Mouse (Mus musculus): ENCODE measurements around the gene Pdzrn3.

Pdzrn3 gene

DNA sequence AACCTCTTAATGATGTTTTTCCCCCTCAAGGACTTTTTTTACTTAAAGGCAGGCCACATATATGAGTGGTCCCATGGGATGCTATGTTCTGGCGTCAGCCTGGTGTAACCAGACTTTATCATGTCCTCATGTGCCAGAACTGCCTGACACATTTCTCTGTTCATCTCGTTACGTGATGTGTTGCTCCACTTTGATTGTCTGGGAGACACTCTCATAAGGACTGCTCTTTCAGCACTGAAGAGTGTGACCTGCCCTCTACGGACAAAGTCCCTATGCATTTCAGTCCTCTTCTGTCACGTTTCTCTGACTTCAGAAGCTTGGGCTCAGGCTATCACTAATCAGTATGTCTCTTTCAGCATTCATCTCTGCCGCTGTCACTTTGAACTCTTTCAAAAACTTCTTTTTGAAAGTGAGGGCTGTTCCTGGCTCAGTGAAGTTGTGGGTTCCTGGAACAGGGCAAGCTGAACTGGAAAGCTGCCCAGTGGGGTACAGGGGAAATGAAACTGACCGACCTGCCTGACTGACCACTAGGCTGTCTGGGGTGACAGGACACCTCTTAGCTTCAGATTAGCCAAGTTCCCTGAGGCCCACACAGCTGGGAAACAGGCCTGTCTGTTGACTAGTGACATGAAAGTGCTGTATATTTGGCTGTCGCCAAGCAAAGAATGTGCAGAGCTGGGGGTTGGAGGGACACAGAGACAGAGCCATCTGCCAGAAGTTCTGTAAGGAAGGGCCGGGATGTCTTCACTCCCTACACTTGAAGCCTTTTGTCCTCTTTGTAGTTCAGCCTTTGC lies 10.7 kb downstream of the Pdzrn3 start:
- DNase-seq (ENCODE audit: low read depth): no peak

DNA sequence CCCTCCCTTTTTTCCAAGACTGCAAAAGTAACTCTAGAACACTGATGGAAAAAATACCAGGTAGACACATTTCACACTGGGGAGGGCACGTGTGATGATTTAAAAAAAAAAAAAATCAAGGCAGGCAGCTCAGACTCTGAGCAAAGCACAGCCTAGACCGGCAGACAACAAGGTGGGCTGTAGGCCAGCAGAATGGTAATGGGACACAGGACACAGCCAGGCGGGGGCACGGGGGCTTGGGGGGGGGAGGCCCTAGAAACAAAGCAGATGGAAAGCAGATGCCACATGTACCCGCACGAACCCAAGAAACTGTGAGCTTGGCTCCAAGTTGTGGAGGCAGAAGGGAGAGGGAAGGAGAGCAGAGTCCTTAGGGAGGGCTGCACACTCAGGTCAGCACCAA lies 11.9 kb downstream of the Pdzrn3 start:
- DNase-seq (ENCODE audit: low read depth): no peak

- DNase-seq (ENCODE audit: low read depth): no peak
These were observed 13.8 kb downstream of the Pdzrn3 start for GRCm38 (mm10) chr6:101363904-101364303.

DNA sequence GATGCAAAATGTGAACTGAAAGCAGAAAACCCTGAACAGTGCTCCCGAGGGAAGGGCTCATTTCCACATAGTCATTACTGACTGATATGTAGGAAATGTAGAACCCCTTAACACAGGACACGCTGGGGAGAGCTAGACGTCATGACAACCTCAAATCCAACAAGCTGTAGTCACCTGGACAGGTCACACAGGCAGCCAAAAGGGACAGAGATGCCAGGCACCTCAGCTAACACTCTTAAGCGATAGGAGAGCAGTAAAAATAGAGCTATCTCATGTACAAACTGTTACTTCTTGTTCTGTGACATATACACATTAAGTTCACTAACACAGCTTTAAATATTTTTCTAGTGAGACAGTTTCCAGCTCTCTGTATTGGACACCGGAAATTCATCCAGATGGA lies 15.0 kb downstream of the Pdzrn3 start:
- no peak for DNase-seq (ENCODE audit: low read depth)

GRCm38 (mm10) chr6:101362268-101362667 lies 15.4 kb downstream of the Pdzrn3 start:
- no peak for DNase-seq (ENCODE audit: low read depth)

- DNase-seq (ENCODE audit: low read depth): no peak
These were observed 17.4 kb downstream of the Pdzrn3 start for GRCm38 (mm10) chr6:101360211-101360737.

GRCm38 (mm10) chr6:101359646-101360045 lies 18.1 kb downstream of the Pdzrn3 start:
- DNase-seq (ENCODE audit: low read depth): no peak

DNA sequence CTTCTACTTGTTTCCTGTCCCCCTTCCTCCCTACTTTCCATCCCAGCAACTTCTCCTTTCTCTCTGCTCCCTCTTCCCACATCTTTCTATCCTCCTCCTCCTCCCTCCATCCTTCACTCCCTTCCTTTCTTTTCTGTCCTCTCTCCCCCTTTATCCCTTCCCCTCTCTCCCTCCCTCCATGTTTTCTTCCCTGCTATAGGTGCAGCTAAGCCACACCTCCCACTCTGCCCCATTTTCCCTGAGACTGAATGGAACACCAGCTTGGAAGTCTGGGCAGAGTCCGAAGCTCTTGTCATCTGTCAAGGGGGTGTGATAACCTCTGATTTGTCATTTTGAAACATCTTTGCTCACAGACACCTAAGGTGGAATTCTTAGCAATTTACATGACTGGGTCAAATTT lies 22.8 kb downstream of the Pdzrn3 start:
- DNase-seq (ENCODE audit: low read depth): no peak

DNA sequence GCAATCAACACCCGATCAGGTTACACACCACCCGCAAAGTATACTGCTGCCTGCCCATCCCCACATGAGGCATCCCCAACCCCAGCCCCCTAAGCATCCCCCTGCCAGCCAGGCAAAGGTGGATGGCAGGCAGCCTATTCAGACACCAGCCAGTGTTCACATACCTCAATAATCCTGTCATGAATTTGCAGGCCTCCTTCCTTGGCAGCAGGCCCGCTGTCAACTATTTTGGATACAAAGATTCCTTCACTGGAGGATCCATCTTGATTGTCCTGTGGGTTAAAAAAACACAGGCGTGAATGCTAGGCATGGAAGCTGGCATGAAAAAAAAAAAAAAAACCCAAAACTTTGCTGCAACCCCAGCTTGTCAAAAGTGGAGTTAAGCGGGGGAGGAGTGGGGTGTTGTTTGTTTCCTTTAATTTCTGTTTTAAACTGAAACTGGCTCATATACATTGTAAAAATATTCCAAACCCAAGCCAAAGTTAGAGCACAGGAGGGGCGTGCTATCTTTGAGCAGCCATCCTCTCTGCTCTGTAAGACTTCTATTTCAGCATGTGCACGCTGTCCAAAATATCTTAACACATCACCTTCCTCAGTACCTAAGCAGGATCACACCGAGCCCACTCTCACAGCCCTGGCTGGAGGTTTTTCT lies 23.3 kb downstream of the Pdzrn3 start:
- DNase-seq (ENCODE audit: low read depth): no peak

DNA sequence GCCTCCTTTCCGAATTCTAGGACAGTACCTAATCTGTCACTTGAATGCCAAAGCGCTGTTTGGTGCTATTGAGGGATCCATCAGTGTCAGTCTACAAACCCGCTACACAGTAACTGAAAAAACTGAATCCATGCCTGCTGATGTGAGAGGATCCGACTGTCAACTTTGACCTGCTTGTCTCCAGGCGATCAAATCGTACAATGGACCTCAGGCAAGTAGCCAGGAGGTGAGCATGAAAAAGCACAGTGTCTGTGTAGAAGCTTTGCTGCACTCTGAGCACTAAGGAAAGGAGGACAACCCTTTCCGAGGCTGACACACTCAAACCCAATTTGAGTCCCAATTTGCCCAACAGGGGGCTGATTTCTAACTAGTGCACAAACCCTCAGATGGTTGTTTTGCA lies 24.0 kb downstream of the Pdzrn3 start:
- DNase-seq (ENCODE audit: low read depth): no peak

GRCm38 (mm10) chr6:101352626-101353025 lies 25.1 kb downstream of the Pdzrn3 start:
- no peak for DNase-seq (ENCODE audit: low read depth)

DNA sequence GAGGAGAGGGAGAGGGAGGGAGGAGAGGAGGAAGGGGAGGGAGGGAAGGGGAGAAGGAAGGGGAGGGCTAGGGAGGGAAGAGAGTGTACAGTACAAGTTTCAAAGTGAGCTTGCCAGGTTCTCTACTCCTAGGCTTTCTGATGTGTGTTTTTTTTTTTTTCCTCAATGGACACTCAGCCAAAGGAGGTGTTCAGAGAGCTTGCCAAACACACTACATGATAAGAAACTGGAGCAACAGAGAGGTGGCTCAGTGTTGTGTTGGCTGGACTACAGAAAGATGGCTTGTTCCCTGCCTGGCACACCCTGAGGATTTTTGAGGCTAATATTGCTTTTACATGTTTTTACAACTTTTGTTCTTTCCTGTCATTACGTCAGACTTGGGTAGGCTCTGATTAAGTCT lies 26.6 kb downstream of the Pdzrn3 start:
- no peak for DNase-seq (ENCODE audit: low read depth)

DNA sequence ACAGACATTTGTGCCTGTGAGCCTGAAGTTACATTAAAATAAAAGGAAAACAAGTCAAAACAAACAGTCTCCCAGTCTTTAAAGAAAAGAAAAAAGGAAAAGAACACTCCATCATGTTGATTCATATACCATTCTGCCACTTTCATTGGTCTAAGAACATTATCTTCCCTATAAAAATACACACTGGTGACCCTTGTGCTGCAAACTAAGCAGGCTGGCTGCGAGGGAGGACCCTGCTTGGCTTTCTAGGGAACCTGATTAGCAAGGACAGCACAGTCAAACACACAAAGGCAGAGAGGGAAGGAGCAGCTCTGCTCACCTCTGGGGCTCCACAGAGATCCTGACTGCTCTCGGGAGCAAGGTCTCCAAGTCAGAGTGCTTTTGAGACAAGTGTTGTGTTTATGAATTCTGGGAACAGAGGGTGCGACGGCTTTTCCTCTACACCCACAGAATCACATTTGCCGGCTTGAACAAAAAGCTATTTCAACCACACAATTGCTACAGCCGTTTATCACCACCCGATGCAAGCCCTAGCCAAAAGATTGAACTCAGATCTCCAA lies 27.2 kb downstream of the Pdzrn3 start:
- no peak for DNase-seq (ENCODE audit: low read depth)

GRCm38 (mm10) chr6:101348496-101348895 lies 29.2 kb downstream of the Pdzrn3 start:
- no peak for DNase-seq (ENCODE audit: low read depth)

GRCm38 (mm10) chr6:101340051-101340450 lies 37.6 kb downstream of the Pdzrn3 start:
- no peak for DNase-seq (ENCODE audit: low read depth)

- no peak for DNase-seq (ENCODE audit: low read depth)
These were observed 39.7 kb downstream of the Pdzrn3 start for GRCm38 (mm10) chr6:101337842-101338528.

DNA sequence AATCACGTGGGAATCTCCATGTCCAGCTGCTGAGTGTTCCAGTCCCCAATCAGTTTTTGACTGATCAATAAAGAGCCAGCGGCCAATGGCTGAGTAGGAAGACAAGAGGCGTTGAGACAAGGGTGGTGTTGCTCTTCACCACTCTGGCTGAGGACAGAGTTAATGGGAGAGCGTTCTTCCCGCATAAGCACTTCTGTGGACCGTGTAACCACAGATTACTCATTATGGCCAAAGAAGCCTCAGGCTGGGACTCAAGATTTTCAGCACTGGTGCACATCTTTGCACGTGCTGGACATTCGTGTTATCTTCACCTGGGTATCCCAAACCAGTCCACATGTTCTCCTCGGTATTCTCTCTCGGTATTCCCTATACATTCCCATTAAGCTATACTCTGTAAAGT lies 41.0 kb downstream of the Pdzrn3 start:
- DNase-seq (ENCODE audit: low read depth): no peak

- DNase-seq (ENCODE audit: low read depth): no peak
These were observed 42.0 kb downstream of the Pdzrn3 start for GRCm38 (mm10) chr6:101335744-101336143.

GRCm38 (mm10) chr6:101334495-101334894 lies 43.2 kb downstream of the Pdzrn3 start:
- DNase-seq (ENCODE audit: low read depth): no peak

DNA sequence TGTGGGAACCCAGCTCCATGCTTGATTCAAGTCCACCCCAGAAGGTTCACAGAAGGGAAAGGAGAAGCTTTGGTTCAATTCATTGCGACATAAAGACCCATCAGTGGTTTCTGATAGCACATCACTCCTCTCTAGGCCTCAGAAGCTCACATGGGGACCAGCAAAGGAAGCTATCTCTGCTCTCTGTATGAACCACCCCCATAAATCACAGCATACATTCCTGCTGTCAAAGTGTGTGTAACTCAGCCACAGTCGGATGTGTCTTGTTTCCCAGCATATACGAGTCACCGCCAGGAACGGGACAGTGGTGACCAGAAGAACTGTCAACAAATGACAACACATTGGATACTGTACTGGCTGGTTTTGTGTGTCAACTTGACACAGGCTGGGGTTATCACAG lies 47.3 kb downstream of the Pdzrn3 start:
- no peak for DNase-seq (ENCODE audit: low read depth)

GRCm38 (mm10) chr6:101329499-101329898 lies 48.2 kb downstream of the Pdzrn3 start:
- no peak for DNase-seq (ENCODE audit: low read depth)

- DNase-seq (ENCODE audit: low read depth): no peak
These were observed 49.2 kb downstream of the Pdzrn3 start for GRCm38 (mm10) chr6:101328514-101328913.

GRCm38 (mm10) chr6:101327741-101328140 lies 50.0 kb downstream of the Pdzrn3 start:
- DNase-seq (ENCODE audit: low read depth): no peak
